Mouse (Mus musculus) ovary, postnatal 36 days (tissue): ENCODE measurements at regions not wholly inside any gene's neighbourhood (a gene's known extent, or its start where the extent isn't known, plus 50 kb on each side); places are given as distances from the start of the nearest gene placed in this dataset.

ENCODE experiments used
- DNase-seq: peaks from one replicate; pipeline ENCODE4 v3.0.0; 2022; ENCODE audit warnings: low spot score, mixed read lengths

- no peak for DNase-seq
Observed at GRCm38 (mm10) chr15:96119240-96119639, 168.1 kb upstream of the Arid2 start.

GRCm38 (mm10) chr15:96124397-96124796 is 162.9 kb upstream of the Arid2 start:
- DNase-seq: no peak

GRCm38 (mm10) chr15:96129699-96130098 is 157.6 kb upstream of the Arid2 start:
- no peak for DNase-seq

- DNase-seq: no peak
Observed at GRCm38 (mm10) chr15:96130531-96130930, 156.8 kb upstream of the Arid2 start.

GRCm38 (mm10) chr15:96131582-96132091 is 155.7 kb upstream of the Arid2 start:
- no peak for DNase-seq

GRCm38 (mm10) chr15:96132636-96133035 is 154.7 kb upstream of the Arid2 start:
- no peak for DNase-seq

GRCm38 (mm10) chr15:96135250-96135731 is 152.0 kb upstream of the Arid2 start:
- no peak for DNase-seq

- no peak for DNase-seq
Observed at GRCm38 (mm10) chr15:96135816-96136215, 151.5 kb upstream of the Arid2 start.

GRCm38 (mm10) chr15:96137534-96137933 is 149.8 kb upstream of the Arid2 start:
- DNase-seq: no peak

GRCm38 (mm10) chr15:96137945-96138344 is 149.4 kb upstream of the Arid2 start:
- DNase-seq: no peak

GRCm38 (mm10) chr15:96153489-96153888 is 133.8 kb upstream of the Arid2 start:
- no peak for DNase-seq

- DNase-seq: no peak
Observed at GRCm38 (mm10) chr15:96158321-96158720, 129.0 kb upstream of the Arid2 start.

GRCm38 (mm10) chr15:96164771-96165431 is 122.4 kb upstream of the Arid2 start:
- no peak for DNase-seq

GRCm38 (mm10) chr15:96167256-96167655 is 120.1 kb upstream of the Arid2 start:
- no peak for DNase-seq

- no peak for DNase-seq
Observed at GRCm38 (mm10) chr15:96169726-96170467, 117.4 kb upstream of the Arid2 start.

GRCm38 (mm10) chr15:96170986-96171769 is 116.1 kb upstream of the Arid2 start:
- peak; percentile 6 for DNase-seq

GRCm38 (mm10) chr15:96177911-96178310 is 109.4 kb upstream of the Arid2 start:
- no peak for DNase-seq

- no peak for DNase-seq
Observed at GRCm38 (mm10) chr15:96178374-96179109, 108.8 kb upstream of the Arid2 start.

- no peak for DNase-seq
Observed at GRCm38 (mm10) chr15:96179511-96179910, 107.8 kb upstream of the Arid2 start.

GRCm38 (mm10) chr15:96180036-96180435 is 107.3 kb upstream of the Arid2 start:
- DNase-seq: no peak

- no peak for DNase-seq
Observed at GRCm38 (mm10) chr15:96180977-96181376, 106.3 kb upstream of the Arid2 start.

GRCm38 (mm10) chr15:96182313-96182712 is 105.0 kb upstream of the Arid2 start:
- no peak for DNase-seq
